ENCODE assay signal across 8 mouse cellular contexts in genomic region chr2:118372561-118372900, GRCm38 (mm10). TPM values are rescaled to one million over a fixed set of nuclear protein-coding genes. Genes with fewer than 3 reads are reported as not detected.
DNase-seq lines count a peak whose midpoint lies in the region; ATAC-seq and TF ChIP-seq lines count a peak whose summit lies in the region.

No protein-coding gene starts in this region.

- H3K9me3 ChIP-seq in embryonic facial prominence, embryonic 12.5 days: no peaks in the 10 kb centered on the region
- no peaks in the 10 kb centered on the region for H3K9me3 ChIP-seq in hindbrain, postnatal 0 days (ENCODE audit: low read length)

- peaks cover 9% of the 10 kb centered on the region; the same call in 1 of the 2 replicates for H3K4me1 ChIP-seq in embryonic facial prominence, embryonic 12.5 days
- no peaks in the 10 kb centered on the region for H3K4me1 ChIP-seq in hindbrain, postnatal 0 days (ENCODE audit: insufficient read depth, low read length)

- no peak for TF ChIP-seq CTCF in layer of hippocampus, adult 2 months (conservative IDR thresholded peaks at IDR 0.05)
- TF ChIP-seq CTCF in hindbrain, postnatal 0 days (IDR thresholded peaks at IDR 0.05; ENCODE audit: low read depth): no peak

- H3K4me2 ChIP-seq in embryonic facial prominence, embryonic 12.5 days (replicated peaks): peak overlapping the region; percentile 94
- peak overlapping the region; percentile 96 for H3K4me2 ChIP-seq in hindbrain, postnatal 0 days (ENCODE audit: low read depth, low read length)
- peak overlapping the region; percentile 75 for H3K4me2 ChIP-seq in myocyte (ENCODE audit: low read depth)

- TF ChIP-seq POLR2A in myocyte (IDR thresholded peaks at IDR 0.05; ENCODE audit: insufficient read length, low read depth): no peak

- no peak for DNase-seq in layer of hippocampus, adult 2 months (ENCODE audit: low spot score in 2 of 2)
- DNase-seq in layer of hippocampus, postnatal 10 days (ENCODE audit: low spot score in 2 of 2): no peak
- DNase-seq in hindbrain, postnatal 0 days (ENCODE audit: low spot score): peak; percentile 37
- no peak for DNase-seq in natural killer cell, adult 2 months (ENCODE audit: low spot score in 2 of 2)
- DNase-seq in ovary, postnatal 36 days (ENCODE audit: low spot score): no peak

- peak overlapping the region; percentile 92 for H3K27ac ChIP-seq in layer of hippocampus, adult 2 months
- no peak overlapping the region for H3K27ac ChIP-seq in embryonic facial prominence, embryonic 12.5 days
- H3K27ac ChIP-seq in hindbrain, postnatal 0 days: peak overlapping the region; percentile 76; the same call in 1 of the 2 replicates

- H3K36me3 ChIP-seq in embryonic facial prominence, embryonic 12.5 days: no peaks in the 10 kb centered on the region
- H3K36me3 ChIP-seq in hindbrain, postnatal 0 days (ENCODE audit: insufficient read depth, low read length): no peaks in the 10 kb centered on the region
- no peaks in the 10 kb centered on the region for H3K36me3 ChIP-seq in myocyte (ENCODE audit: control insufficient read depth, insufficient read depth)

- 8% methylated on average over 11 of the region's 11 CpGs for WGBS in embryonic facial prominence, embryonic 12.5 days
- WGBS in hindbrain, postnatal 0 days: 7% methylated on average over 11 of the region's 11 CpGs

- no peaks in the 10 kb centered on the region for H3K79me2 ChIP-seq in myocyte (ENCODE audit: control insufficient read depth, insufficient read depth)

- peaks cover 35% of the 10 kb centered on the region for H3K27me3 ChIP-seq in embryonic facial prominence, embryonic 12.5 days
- no peaks in the 10 kb centered on the region for H3K27me3 ChIP-seq in hindbrain, postnatal 0 days (ENCODE audit: insufficient read depth, low read length)
- H3K27me3 ChIP-seq in myocyte (ENCODE audit: control insufficient read depth, insufficient read depth, insufficient read length): no peaks in the 10 kb centered on the region

- no peak for ATAC-seq in embryonic facial prominence, embryonic 12.5 days (ENCODE audit: insufficient number of reproducible peaks, insufficient read depth, low FRiP score, low TSS enrichment)
- ATAC-seq in hindbrain, postnatal 0 days: no peak
- ATAC-seq in monocyte, adult 5-6 weeks (replicated peaks; ENCODE audit: insufficient number of reproducible peaks, low FRiP score, low TSS enrichment, poor library complexity, severe bottlenecking): no peak

- H3K4me3 ChIP-seq in layer of hippocampus, adult 2 months: peak overlapping the region; percentile 79
- peak overlapping the region; percentile 49 for H3K4me3 ChIP-seq in embryonic facial prominence, embryonic 12.5 days
- H3K4me3 ChIP-seq in hindbrain, postnatal 0 days (ENCODE audit: low read length): peak overlapping the region; percentile 48
- H3K4me3 ChIP-seq in myocyte: peak overlapping the region; percentile 24

- peak overlapping the region; percentile 43 for H3ac ChIP-seq in myocyte (ENCODE audit: control insufficient read depth, insufficient read length)

- peak overlapping the region; percentile 56; the same call in 1 of the 2 replicates for H3K9ac ChIP-seq in embryonic facial prominence, embryonic 12.5 days
- H3K9ac ChIP-seq in hindbrain, postnatal 0 days (replicated peaks; ENCODE audit: low read length): peak overlapping the region; percentile 68; the same call in 1 of the 2 replicates

TF ChIP-seq in myocyte, 11 proteins besides CTCF, POLR2A, EP300 and RAD21:
- TF ChIP-seq SRF (IDR thresholded peaks at IDR 0.05; ENCODE audit: control insufficient read depth, insufficient read length, low read depth) (no peak), CEBPB (IDR thresholded peaks at IDR 0.05; ENCODE audit: insufficient read depth, poor library complexity, severe bottlenecking) (no peak), MYOD1 (IDR thresholded peaks at IDR 0.05; ENCODE audit: control insufficient read depth in 1 of 3, insufficient read length in 2 of 3, low read depth in 2 of 3) (no peak), USF1 (IDR thresholded peaks at IDR 0.05; ENCODE audit: low read depth) (no peak), POLR2AphosphoS2 (IDR thresholded peaks at IDR 0.05; ENCODE audit: insufficient read length, low read depth) (no peak), MAX (IDR thresholded peaks at IDR 0.05; ENCODE audit: low read depth) (no peak)
TF ChIP-seq in myocyte: peak in this region for 0.

RNA-seq across cellular contexts. Expression of gene Gpr176, which starts 0.7 kb away (rescaled TPM):
- 10 to 100 TPM; 10.8 to 11.8 TPM for total RNA-seq in layer of hippocampus, adult 2 months (2021)
- 10 to 100 TPM; 16.6 to 18.4 TPM for total RNA-seq in layer of hippocampus, postnatal 10 days (2021)
- polyA plus RNA-seq in embryonic facial prominence, embryonic 12.5 days (2016; fragmentation: Nextera tagmentation; extraction: Ambion mirVana): 0.41 and 0.71 TPM in 2 replicates
- total RNA-seq in hindbrain, postnatal 0 days (2014; rRNA removed): 11.6 and 17.3 TPM in 2 replicates
- 6.7 and 8.4 TPM in 2 replicates for polyA plus RNA-seq in hindbrain, postnatal 0 days (2015; fragmentation: Nextera tagmentation; extraction: Ambion mirVana)
- 1.5 TPM for polyA plus RNA-seq in myocyte (2012; fragmentation: generic; extraction: Trizol)
- not detected in 3 replicates for total RNA-seq in monocyte, adult 5-6 weeks (2017)

RNA-seq across cellular contexts. Expression of gene Eif2ak4, which starts 15.9 kb away (rescaled TPM):
- 10 to 100 TPM; 26.3 to 26.7 TPM for total RNA-seq in layer of hippocampus, adult 2 months (2021)
- total RNA-seq in layer of hippocampus, postnatal 10 days (2021): 10 to 100 TPM; 24.6 to 28.1 TPM
- 14.3 and 15.7 TPM in 2 replicates for polyA plus RNA-seq in embryonic facial prominence, embryonic 12.5 days (2016; fragmentation: Nextera tagmentation; extraction: Ambion mirVana)
- total RNA-seq in hindbrain, postnatal 0 days (2014; rRNA removed): 15.4 and 16.3 TPM in 2 replicates
- polyA plus RNA-seq in hindbrain, postnatal 0 days (2015; fragmentation: Nextera tagmentation; extraction: Ambion mirVana): 7.1 and 7.2 TPM in 2 replicates
- polyA plus RNA-seq in myocyte (2012; fragmentation: generic; extraction: Trizol): 4.7 TPM
- 11.1 to 23.8 TPM (median 23.0 TPM) in 3 replicates for total RNA-seq in monocyte, adult 5-6 weeks (2017)

Comparison
In these comparisons a context has a peak if more than half of its experiments do, and no peak if none do; other contexts are left out.
1. H3K4me3 ChIP-seq: peak in every context shown above with its lines; median percentile 79 in layer of hippocampus, adult 2 months; 49 in embryonic facial prominence, embryonic 12.5 days; 48 in hindbrain, postnatal 0 days; 24 in myocyte.
2. RNA of gene Gpr176, which starts 0.7 kb away (total RNA-seq): 16.6 to 18.4 TPM in layer of hippocampus, postnatal 10 days, 10.8 to 11.8 TPM in layer of hippocampus, adult 2 months and 11.6 to 17.3 TPM in hindbrain, postnatal 0 days; not detected in monocyte, adult 5-6 weeks; every median in the first group is over 10 times any median in the second.
3. Peak in every context shown above with its lines, with median percentiles within 50 percentile points of each other: H3K4me2 ChIP-seq.